Mouse (Mus musculus) embryo, embryonic 10.5 days (tissue): ENCODE results near the gene Fkbp5.
A peak's percentile ranks its signal among the peaks of the same experiment; 100 is the strongest.

Experiments
- DNase-seq: peaks from one replicate; pipeline ENCODE4 v3.0.0-alpha.2; 2015; ENCODE audit warnings: low spot score

Fkbp5 gene

GRCm38 (mm10) chr17:28523355-28524008 is 6.2 kb upstream of the Fkbp5 start:
- peak; percentile 65 for DNase-seq

GRCm38 (mm10) chr17:28522623-28523354 is 5.5 kb upstream of the Fkbp5 start:
- peak; percentile 94 for DNase-seq

GRCm38 (mm10) chr17:28521920-28522319 is 4.6 kb upstream of the Fkbp5 start:
- no peak for DNase-seq

- DNase-seq = no peak
Measured at GRCm38 (mm10) chr17:28521071-28521726, 3.9 kb upstream of the Fkbp5 start.

- no peak for DNase-seq
Measured at GRCm38 (mm10) chr17:28520561-28520960, 3.2 kb upstream of the Fkbp5 start.

- no peak for DNase-seq
Measured at GRCm38 (mm10) chr17:28519827-28520226, 2.5 kb upstream of the Fkbp5 start.

- DNase-seq = no peak
Measured at GRCm38 (mm10) chr17:28518615-28519071, 1.3 kb upstream of the Fkbp5 start.

GRCm38 (mm10) chr17:28517956-28518614 is 758 bp upstream of the Fkbp5 start:
- DNase-seq = peak; percentile 50

GRCm38 (mm10) chr17:28516881-28517280 is 446 bp downstream of the Fkbp5 start:
- no peak for DNase-seq

GRCm38 (mm10) chr17:28515431-28516341 is 1.6 kb downstream of the Fkbp5 start:
- no peak for DNase-seq

- no peak for DNase-seq
Measured at GRCm38 (mm10) chr17:28514555-28514954, 2.8 kb downstream of the Fkbp5 start.

- no peak for DNase-seq
Measured at GRCm38 (mm10) chr17:28513844-28514243, 3.5 kb downstream of the Fkbp5 start.

GRCm38 (mm10) chr17:28513337-28513736 is 4.0 kb downstream of the Fkbp5 start:
- DNase-seq = no peak

GRCm38 (mm10) chr17:28512696-28513095 is 4.6 kb downstream of the Fkbp5 start:
- no peak for DNase-seq

GRCm38 (mm10) chr17:28511616-28512541 is 5.4 kb downstream of the Fkbp5 start:
- peak; percentile 65 for DNase-seq

GRCm38 (mm10) chr17:28510445-28511342 is 6.6 kb downstream of the Fkbp5 start:
- DNase-seq = no peak

- DNase-seq = no peak
Measured at GRCm38 (mm10) chr17:28507496-28507895, 9.8 kb downstream of the Fkbp5 start.

- no peak for DNase-seq
Measured at GRCm38 (mm10) chr17:28506895-28507294, 10.4 kb downstream of the Fkbp5 start.

GRCm38 (mm10) chr17:28505591-28505990 is 11.7 kb downstream of the Fkbp5 start:
- DNase-seq = no peak
